Mouse (Mus musculus) embryo, embryonic 11.5 days (tissue): ENCODE results near the gene Kcnj11.

Experiments
- DNase-seq: peaks from one replicate; pipeline ENCODE4 v3.0.0-alpha.2; 2012; ENCODE audit warnings: low read depth, low spot score

Kcnj11 gene

DNA sequence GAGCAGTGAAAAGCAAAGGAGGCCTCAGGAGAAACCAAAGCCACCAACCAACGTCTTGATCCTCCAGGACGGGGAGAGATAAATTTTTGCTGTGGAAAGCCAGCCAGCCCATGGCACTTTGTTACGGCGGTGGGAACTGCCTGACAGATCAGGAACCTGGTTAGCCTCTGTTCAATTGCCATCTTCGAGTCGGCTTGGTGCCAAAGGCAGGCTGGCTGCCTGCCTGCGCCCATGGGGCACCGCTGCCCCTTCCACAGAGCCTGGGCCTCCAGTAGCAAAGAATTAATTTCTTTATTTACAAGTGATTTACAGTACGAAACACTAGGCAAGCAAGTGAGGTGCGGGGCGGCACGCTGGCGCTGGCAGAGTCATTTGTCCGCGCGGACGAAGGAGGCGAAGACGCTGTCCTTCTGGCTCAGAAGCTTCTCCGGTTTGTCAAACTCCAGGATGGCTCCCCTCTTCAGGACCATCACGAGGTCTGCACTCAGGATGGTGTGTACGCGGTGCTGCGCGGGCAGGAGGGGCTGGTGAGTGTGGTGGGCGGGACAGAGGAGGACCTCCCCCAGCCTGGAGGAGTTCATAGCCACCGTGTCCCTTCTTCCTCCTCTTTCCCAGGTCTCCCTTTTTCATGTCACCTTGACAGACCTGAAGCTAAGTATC is 3.8 kb upstream of the Kcnj11 start:
- no peak for DNase-seq

DNA sequence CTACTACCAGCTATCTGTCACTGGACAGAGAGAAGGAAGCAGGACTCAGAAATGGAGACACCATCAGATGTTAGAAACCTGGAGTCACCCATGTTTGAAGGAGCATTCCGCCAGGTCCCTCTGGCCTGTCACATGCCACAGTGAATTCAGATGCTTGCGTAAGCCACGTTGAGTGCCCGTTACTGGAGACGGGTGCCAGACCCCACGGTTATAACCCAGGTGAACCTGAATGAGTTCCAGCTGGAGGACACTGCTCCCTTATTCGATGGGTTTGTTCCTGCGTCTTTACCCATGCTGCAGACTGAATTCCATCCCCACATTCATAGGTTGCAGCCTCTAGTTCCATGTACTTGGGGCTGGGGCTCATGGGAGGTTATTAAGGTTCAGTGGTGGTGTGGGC is 3.2 kb upstream of the Kcnj11 start:
- no peak for DNase-seq

DNA sequence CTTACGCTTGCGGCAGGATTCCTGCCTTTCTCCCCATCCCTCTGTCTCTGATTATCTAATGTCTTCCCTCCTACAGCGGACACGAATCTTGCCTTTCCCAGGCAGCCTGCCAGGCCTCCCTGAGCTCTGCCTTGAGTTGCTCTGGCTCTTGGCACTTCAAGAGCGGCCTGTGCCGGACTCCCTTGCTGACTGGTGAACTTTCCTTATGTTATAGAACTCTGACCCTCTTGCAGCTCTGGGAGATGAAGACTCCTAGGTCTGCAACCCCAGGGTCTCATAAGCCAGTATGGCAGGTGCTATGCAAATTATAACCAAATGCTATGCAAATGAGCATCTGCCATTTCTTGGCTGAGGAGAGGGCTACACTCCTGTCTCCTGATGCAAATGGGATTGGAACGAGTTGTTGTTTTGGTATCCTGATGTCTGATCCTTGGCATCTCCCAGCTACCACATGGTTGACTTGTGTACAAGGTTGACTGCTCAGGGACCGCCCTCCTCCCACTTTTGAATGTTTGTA is 2.6 kb upstream of the Kcnj11 start:
- no peak for DNase-seq

DNA sequence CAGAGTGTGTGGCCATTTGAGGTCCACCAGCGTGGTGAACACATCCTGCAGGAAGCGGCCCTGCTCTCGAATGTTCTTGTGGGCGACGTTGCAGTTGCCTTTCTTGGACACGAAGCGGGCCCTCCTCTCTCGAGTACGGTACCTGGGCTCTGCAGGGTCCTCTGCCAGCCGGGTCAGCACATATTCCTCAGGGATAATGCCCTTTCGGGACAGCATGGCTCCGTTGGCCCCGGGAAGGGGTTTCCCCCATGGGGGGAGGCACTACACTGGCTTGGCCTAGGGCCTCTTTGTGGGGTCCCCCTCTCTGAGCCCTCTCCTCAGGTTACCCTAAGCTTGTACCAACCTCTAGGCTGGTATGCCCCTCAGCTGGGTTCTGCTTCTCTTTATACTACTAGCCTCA is 882 bp downstream of the Kcnj11 start:
- DNase-seq, result no peak

DNA sequence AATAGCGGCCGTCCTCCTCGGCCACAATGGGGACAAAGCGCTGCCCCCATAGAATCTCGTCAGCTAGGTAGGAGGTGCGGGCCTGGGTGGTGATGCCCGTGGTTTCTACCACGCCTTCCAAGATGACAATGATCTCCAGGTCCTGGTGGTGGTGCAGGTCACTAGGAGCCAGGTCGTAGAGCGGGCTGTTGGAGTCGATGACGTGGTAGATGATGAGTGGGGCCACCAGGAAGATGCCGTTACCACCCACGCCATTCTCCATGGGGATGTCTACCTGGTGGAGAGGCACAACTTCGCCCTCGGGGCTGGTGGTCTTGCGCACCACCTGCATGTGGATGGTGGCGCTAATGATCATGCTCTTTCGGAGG is 1.7 kb downstream of the Kcnj11 start:
- DNase-seq, result no peak

DNA sequence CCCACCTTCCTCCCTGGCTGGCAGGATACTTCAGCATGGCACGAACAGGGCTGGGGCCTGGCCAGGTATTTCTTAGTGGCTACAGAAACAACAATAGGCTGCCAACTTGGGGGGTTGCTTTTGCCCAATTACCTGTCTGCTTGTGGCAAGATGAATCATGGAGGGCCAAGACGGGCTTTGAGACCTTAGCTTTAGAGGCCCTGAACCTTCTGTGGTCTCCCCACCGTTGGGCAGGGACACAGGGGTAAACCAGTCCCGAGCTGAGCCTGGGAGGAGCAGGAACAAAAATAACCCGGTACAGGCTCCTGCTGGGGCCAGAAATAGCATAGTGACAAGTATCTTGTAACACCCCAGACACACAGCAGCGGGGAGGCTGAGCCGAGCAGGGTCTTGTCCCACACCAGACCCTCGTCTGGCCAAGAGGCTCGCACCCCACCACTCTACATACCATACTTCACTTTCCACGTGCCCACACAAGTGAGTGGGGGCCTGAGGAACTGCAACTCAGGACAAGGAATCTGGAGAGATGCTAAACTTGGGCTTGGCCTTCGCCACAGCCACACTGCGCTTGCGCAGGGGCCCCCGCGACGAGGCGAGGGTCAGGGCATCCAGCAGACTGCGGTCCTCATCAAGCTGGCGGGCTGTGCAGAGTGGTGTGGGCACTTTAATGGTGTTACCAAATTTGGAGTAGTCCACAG is 2.2 kb downstream of the Kcnj11 start:
- DNase-seq, result no peak

DNA sequence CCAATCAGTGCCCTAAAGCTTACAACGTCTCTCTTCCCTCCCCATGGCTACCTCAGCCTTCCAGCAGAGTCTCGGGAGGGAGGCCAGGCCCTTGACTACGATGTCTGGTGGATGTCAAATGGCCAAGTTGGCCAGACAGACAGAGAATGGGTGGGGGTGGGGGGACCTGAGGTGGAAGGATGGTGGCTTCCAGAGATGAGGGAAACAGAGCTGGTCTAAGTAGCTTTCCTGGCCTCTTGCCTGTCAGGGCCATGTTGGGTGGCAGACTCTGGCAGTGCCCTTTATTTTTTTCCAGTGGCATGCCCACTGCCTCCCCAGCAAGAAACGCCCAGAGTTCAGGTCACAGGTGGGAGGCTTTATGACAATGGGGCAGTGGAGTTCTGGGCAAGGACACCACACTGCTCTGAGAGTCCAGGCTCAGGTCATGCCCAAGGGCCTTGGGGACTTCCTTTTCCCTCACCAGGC is 3.2 kb downstream of the Kcnj11 start:
- DNase-seq, result no peak

DNA sequence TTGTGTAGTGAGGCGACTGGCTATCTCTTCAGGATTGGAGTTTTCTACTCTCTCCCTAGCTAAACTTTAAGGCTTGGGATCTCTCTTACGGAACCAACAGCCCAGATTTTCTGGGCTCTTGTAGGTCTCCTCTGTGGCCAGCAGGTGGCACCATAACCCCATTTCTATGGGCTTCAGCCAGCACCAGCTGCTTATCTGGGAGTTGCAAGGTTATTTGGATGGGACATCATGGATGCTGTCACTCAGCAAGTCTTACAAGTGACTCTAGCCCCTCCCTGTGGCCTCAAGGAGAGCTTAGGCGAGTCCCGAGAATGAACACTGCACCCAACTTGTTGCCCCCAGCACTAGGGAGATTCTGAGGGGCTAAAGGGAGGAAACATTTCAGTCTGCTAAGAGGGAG is 4.4 kb downstream of the Kcnj11 start:
- peak; percentile 63 for DNase-seq

DNA sequence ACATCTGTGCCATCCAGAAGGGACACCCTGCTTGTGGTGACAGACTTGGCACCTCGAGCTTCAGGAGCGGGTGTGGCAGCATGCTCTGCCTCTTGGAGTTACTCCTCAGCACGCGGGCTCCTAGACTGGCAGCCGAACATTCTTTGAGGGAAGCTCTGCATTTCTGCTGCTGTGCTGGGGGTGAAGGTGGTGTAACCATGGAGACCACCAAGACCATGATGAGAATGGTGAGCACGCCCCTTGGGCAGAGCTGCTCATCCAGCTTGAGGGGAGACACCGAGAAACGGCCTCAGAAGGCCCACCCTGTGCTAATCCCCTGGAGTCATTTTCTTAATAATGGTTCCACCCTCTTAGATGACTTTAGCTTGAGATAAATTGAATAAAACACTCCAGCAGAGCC is 7.8 kb downstream of the Kcnj11 start:
- no peak for DNase-seq

DNA sequence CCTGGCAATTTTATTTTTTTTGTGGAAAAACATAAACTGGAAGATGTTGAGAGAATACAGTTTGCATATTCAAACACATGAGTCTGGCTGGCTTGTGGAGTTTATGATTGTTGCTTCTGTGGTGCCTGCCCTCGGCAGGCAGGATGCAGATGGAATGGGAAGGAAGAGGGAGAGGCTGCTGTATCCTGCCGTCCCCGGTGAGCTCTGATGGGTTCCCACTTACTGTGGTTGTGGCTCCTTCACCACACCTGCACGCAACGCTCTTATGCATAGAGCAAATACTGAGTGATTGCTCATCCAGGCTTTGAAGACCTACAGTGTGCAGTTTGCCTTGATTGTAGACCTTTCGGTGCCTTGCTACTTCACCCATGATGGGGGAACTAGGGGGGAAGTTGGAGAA is 12.3 kb downstream of the Kcnj11 start:
- DNase-seq, result no peak

DNA sequence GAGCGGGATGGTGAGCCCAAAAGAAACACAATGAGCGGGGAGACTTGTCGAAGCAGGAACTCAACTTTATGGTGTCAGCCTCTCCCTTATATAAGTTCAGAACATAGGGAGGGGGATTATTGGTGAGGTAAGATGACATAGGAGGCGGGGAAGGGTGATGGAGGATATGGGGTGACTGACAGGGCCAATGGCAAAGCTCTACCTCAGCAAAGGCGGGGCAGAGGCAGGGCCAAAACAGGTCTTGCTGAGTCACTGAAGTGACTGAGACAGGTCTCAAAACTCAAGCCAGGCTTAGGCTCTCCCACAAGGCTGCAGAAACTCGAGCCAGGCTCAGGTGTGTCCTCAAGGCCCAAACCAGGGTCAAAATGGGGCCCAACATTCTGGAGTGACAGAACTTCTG is 14.2 kb downstream of the Kcnj11 start:
- no peak for DNase-seq

DNA sequence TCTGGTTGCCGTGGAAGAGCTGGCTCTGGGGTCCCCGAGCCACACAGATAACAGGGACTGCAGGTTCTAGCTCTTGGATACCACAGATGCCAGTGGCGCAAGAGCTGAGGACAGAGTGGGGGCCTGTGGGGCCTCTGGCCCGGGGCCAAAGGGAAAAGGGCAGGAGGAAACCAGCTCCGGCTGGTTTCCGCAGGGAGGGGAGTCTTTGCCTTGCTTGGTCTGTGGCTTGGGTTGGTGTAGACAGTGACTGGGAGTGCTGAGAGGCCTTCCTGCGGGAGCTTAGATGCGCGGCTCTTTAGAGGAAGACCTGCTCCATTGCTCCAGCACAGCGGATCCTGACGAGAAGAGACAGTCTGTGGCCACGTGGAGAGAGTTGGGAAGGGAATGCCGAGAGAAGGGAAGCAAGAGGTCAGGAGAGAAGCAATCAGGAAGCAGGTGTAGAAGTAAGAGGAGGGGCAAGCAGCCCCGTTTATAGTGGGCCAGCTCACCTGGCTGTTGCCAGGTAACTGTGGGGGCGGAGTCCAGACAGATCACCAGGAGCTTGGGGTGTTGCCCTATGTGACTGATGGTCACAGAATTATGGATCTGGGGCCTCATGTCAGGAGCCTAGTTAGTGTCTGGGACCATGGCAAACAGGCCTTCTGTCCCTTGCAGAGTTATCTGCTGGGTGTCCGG is 15.6 kb downstream of the Kcnj11 start:
- no peak for DNase-seq

DNA sequence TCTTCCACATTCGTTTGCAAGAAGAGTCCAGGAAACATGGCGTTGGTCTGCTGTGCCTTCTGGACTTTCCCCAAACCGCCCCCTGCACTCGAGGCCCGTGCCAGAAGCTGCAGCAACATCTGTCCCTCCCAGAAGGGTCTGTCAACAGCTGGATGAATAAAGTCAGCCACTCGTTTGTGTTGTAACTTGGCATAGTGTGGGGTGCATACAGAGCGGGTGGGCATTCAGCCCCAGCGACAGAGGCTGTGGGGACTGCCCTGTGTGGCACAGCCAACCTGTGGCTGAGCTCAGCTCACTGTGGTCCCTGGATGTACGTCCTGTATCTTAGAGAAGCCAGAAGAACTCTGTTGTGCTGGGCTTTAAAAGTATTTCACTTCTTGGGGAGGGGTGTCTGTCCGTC is 16.5 kb downstream of the Kcnj11 start:
- no peak for DNase-seq

DNA sequence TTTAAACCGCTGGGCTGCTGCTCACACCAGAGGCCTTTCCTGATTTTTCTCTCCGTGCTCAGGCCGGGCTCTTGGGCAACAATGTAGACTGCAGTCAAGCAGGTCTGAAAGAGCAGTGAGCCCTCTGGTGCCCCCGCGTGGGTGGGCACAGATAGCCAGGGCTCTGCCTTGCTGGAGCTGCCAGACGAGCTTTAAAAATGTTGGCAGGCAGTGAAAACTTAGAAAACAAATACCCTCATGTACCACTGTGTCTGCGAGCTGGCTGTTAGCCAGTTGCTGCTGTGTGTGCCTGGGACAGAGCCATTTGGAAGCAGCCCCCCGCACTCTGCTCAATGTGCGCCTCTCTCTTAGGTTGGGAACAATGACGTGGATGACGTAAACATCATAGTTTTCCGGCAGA is 22.9 kb downstream of the Kcnj11 start:
- no peak for DNase-seq

DNA sequence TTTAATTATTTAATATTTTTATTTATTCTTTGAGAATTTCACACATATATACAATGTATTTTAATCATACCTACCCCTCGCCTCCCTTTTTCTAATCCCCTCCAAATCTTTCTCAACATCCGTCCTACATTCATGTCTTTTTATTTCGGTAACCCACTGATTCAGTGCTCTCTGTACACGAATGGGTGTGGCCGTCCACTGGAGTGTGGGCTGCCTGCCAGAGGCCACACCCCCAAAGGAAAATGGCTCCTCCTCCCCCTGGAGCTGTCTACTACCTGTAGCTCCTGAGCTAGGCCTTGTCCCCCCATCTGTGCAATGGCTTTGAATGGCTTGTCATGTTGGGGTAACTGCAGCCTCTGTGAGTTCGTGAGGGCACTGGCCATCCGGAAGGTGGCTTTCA is 23.7 kb downstream of the Kcnj11 start:
- DNase-seq, result no peak

DNA sequence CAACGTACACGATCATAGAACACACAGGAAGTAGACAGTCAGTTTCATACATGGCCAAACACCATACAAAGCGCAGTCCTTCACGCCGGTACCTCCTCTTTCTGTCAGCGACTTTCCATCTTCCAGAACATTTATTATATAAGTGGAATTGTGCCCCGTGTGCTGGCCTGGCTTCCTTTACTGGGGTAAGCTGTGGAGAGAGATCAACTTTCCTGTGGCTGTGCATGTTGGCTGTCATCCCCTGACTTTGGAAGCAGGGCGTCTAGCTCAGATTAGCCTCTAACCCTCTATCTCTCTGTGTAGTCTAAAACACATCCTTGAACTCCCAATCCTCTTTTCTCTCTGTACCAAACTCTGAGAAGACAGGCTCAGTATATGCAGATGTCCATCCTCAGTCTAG is 31.7 kb downstream of the Kcnj11 start:
- DNase-seq, result no peak

DNA sequence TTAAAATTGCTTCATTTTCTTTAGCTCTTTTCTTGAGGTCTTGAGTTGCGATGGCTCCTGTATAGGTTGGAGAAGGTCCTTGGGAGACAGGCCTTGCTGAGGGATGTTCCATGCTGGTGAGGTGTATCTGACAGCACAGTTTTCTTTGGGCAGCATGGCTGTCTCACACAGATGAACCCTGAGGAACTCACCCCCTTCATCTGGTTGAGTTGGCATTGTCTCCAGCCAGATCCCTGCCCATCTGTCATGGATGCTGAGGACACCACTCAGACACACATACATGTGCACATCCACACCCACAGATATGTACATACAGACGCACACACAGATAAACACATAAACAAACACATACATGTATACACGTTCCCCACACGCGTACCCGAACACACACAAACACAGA is 37.3 kb downstream of the Kcnj11 start:
- DNase-seq, result no peak

DNA sequence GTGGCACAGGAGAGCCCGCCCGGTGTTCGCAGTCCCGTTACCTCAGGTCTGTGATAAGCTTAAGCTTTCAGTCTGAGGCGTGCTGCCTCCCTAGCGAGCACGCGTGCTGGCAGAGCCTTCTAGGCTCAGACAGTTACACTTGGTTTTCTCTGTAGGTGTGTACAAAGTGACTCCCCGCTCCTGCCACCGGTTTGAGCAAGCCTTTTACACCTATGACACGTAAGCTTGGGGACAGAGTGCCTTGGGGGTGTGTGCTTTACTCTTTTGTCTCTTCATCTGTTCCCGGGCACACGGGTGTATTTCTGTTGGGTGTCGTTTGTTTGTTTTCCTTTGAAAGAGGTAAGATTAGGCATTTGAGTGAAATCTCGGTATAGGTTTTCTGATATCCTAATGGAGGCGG is 39.0 kb downstream of the Kcnj11 start:
- DNase-seq, result no peak

DNA sequence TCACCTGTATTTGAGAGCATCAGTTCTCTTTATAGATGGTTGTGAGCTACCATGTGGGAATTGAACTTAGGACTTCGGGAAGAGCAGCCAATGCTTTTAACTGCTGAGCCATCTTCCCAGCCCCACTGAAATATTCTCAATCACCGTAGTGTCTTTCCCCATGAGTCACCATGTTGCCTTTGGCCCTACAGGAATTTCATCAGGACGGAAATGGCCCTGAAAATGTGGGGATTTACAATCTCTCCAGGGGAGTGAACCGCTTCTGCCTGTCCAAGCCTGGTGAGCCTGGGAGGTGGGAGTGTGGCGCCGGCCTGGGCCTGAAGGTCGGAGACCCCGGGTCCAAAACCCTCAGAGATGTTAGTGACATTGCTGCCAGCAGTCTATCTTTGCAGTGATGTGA is 39.9 kb downstream of the Kcnj11 start:
- DNase-seq, result no peak

DNA sequence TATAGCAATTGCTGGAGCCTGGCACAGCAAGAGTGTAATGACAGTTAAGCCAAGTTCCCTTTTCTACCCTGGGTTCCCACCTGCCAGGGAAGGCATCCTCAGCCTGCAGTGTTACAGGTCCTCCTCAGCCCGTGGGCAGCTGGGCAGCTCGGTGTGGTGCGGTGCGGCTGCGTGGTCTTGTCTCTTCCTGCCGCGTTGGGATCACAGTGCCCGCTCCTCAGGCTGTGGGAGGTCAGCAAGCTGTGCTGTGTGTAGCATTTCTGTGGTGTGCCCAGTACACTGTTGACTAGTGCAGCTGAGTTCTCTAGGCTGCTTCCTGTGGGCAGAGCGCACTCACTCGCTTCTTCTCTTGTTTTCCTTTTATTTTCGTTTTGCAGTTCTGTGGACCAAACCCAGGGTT is 41.7 kb downstream of the Kcnj11 start:
- no peak for DNase-seq

DNA sequence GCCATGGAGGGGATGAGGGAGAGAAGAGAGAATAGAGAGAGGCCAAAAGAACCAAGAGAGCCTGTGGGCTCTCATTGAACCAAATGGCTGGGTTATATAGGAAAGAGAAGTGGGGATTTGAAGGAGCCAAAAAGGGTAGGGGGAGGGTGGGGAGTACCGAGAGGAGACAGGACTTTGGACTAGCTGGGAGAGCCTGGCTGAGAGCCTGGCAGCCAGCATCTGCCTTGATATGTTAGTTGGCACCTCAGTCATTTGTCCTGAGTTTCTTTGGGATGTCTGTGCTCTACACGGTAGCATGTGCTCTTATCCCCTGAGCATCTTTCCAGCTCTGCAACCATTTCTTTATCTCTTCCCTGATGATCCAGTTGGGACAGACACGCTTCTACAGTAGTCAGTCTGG is 47.0 kb downstream of the Kcnj11 start:
- no peak for DNase-seq

DNA sequence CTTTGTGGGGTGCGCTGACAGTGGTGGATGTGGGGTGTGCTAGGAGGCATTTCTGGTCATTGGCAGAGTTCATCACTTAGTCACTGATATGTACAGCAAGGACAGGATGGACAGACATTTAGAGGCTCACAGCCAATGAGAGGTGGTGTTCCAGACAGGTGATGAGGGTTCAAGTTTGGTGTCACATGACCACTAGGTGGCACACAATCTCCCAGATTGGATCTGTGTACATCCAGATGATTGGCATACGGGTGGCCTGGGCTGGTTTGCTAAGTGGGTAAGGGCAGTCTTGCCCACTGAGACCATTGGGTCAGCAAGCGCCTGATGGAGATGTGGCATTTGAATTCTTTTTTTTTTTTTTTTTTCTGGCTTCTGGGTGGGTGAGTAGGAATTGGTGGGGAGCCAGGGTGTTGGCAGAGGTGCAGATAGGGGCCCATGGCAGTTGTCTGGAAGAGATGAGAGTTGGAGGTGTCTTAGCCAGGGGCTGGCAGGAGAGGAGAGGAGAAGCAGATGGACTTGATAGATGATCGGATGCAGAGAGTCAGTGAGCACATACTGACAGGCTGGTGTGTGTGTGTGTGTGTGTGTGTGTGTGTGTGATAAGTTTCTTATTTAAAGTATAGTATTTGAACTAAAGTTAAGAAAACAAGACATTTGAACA is 48.3 kb downstream of the Kcnj11 start:
- DNase-seq, result no peak
